Mouse (Mus musculus): ENCODE data around the gene 4930430A15Rik. TPM values are rescaled to one million over a fixed set of nuclear protein-coding genes. Genes with fewer than 3 reads are reported as not detected.

The 4930430A15Rik gene
- not detected for polyA plus RNA-seq (2017; shearing (Covaris generic))

GRCm38 (mm10) chr2:111229502-111229901, at the start of gene 4930430A15Rik:
4930430A15Rik (minus strand) TSS chr2:111229602.
- ATAC-seq, result no peak

GRCm38 (mm10) chr2:111274006-111274405, 44.6 kb upstream of the 4930430A15Rik start, which contains the start of gene Olfr1277:
Olfr1277 (minus strand) TSS chr2:111274106.
- no peak for ATAC-seq

- no peak for ATAC-seq
These were observed 24.8 kb upstream of the 4930430A15Rik start, which contains the start of gene Olfr1276 for GRCm38 (mm10) chr2:111254216-111254615. Olfr1276 (plus strand) TSS chr2:111254516.

GRCm38 (mm10) chr2:111235186-111235585, 5.8 kb upstream of the 4930430A15Rik start, which contains the start of gene Olfr1275:
Olfr1275 (minus strand) TSS chr2:111235286.
- no peak for ATAC-seq

- no peak for ATAC-seq
These were observed 47.3 kb downstream of the 4930430A15Rik start for GRCm38 (mm10) chr2:111182068-111182467.

GRCm38 (mm10) chr2:111152836-111153235, 76.6 kb downstream of the 4930430A15Rik start, which contains the start of gene Gm15130:
Gm15130 (minus strand) TSS chr2:111152936.
- no peak for ATAC-seq

- ATAC-seq, result no peak
These were observed 93.7 kb downstream of the 4930430A15Rik start for GRCm38 (mm10) chr2:111135739-111136138.

Other genes with a start within 250 kb of the 4930430A15Rik start
- not detected for gene Gm13941, start 123.6 kb downstream of the 4930430A15Rik start, polyA plus RNA-seq (2017; shearing (Covaris generic))
- not detected for gene Gm15130, start 76.7 kb downstream of the 4930430A15Rik start, polyA plus RNA-seq (2017; shearing (Covaris generic))
- not detected for gene Olfr1275, start 5.7 kb upstream of the 4930430A15Rik start, polyA plus RNA-seq (2017; shearing (Covaris generic))
- gene Olfr1276, start 24.9 kb upstream of the 4930430A15Rik start, polyA plus RNA-seq (2017; shearing (Covaris generic)), result not detected
- not detected for gene Olfr1277, start 44.5 kb upstream of the 4930430A15Rik start, polyA plus RNA-seq (2017; shearing (Covaris generic))
- gene Olfr1278, start 60.5 kb upstream of the 4930430A15Rik start, polyA plus RNA-seq (2017; shearing (Covaris generic)), result not detected
- gene Olfr1279, start 71.0 kb upstream of the 4930430A15Rik start, polyA plus RNA-seq (2017; shearing (Covaris generic)), result not detected
- not detected for gene Olfr1280, start 84.4 kb upstream of the 4930430A15Rik start, polyA plus RNA-seq (2017; shearing (Covaris generic))
- gene Olfr1281, start 96.9 kb upstream of the 4930430A15Rik start, polyA plus RNA-seq (2017; shearing (Covaris generic)), result not detected
- not detected for gene Olfr1282, start 106.5 kb upstream of the 4930430A15Rik start, polyA plus RNA-seq (2017; shearing (Covaris generic))
- not detected for gene Olfr1283, start 137.2 kb upstream of the 4930430A15Rik start, polyA plus RNA-seq (2017; shearing (Covaris generic))
- not detected for gene Olfr1284, start 145.9 kb upstream of the 4930430A15Rik start, polyA plus RNA-seq (2017; shearing (Covaris generic))
- gene Olfr1286, start 193.5 kb upstream of the 4930430A15Rik start, polyA plus RNA-seq (2017; shearing (Covaris generic)), result not detected
- not detected for gene Olfr1287, start 219.5 kb upstream of the 4930430A15Rik start, polyA plus RNA-seq (2017; shearing (Covaris generic))
- not detected for gene Olfr1288, start 244.5 kb upstream of the 4930430A15Rik start, polyA plus RNA-seq (2017; shearing (Covaris generic))

Measured in CD4-positive, CD25-positive, alpha-beta regulatory T cell, adult 4 months (primary cell).